Mouse (Mus musculus): Measurements from ENCODE around the gene Dok4. TPM values are rescaled to one million over a fixed set of nuclear protein-coding genes. Genes with fewer than 3 reads are reported as not detected.

Gene Dok4
- polyA plus RNA-seq, 1 experiment = 4.4 TPM

GRCm38 (mm10) chr8:94869146-94869545 is 7.0 kb downstream of the Dok4 start:
- Histone ChIP-seq H3K36me3 (ENCODE audit: control insufficient read depth, insufficient read depth) (peaks cover under 1% of the 10 kb centered on the region), H3K4me2 (ENCODE audit: low read depth) (no peak overlapping the region), H3K4me3 (no peak overlapping the region), H3ac (ENCODE audit: control insufficient read depth, insufficient read length) (no peak overlapping the region), H3K27me3 (ENCODE audit: control insufficient read depth, insufficient read depth, insufficient read length) (no peaks in the 10 kb centered on the region), H3K79me2 (ENCODE audit: control insufficient read depth, insufficient read depth) (no peaks in the 10 kb centered on the region)
- TF ChIP-seq MYOD1 (IDR thresholded peaks at IDR 0.05; ENCODE audit: control insufficient read depth in 1 of 3, insufficient read length in 2 of 3, low read depth in 2 of 3) (no peak), POLR2A (IDR thresholded peaks at IDR 0.05; ENCODE audit: insufficient read length, low read depth) (no peak), USF1 (IDR thresholded peaks at IDR 0.05; ENCODE audit: low read depth) (no peak)

GRCm38 (mm10) chr8:94866921-94867320 is 9.2 kb downstream of the Dok4 start:
- Histone ChIP-seq H3ac (ENCODE audit: control insufficient read depth, insufficient read length) (no peak overlapping the region), H3K4me2 (ENCODE audit: low read depth) (no peak overlapping the region), H3K36me3 (ENCODE audit: control insufficient read depth, insufficient read depth) (peaks cover 13% of the 10 kb centered on the region), H3K79me2 (ENCODE audit: control insufficient read depth, insufficient read depth) (no peaks in the 10 kb centered on the region), H3K4me3 (no peak overlapping the region), H3K27me3 (ENCODE audit: control insufficient read depth, insufficient read depth, insufficient read length) (no peaks in the 10 kb centered on the region)
- TF ChIP-seq TCF12 (IDR thresholded peaks at IDR 0.05; ENCODE audit: insufficient read depth, poor library complexity, severe bottlenecking) (no peak), POLR2A (IDR thresholded peaks at IDR 0.05; ENCODE audit: insufficient read length, low read depth) (no peak), TCF3 (IDR thresholded peaks at IDR 0.05; ENCODE audit: insufficient read length, low read depth) (no peak)

DNA sequence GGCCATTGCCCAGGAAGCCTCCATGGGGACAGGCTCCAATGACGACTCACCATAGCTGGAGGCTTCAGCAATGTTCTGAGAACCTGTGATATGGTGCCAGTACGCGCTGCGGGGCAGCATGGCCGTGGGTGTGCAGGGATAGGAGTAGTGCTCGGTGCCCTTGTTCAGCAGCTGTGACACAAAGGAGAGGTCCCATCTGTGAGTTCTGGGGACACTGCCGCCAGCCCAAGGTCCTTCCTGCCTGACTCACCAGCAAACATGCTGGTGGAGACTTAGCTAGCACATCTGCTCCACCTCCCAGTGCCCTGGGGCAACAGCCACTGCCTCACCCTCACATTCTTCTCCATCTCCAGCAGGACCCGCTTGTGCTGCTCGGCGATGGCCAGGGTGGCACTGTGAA is 10.8 kb downstream of the Dok4 start:
- Histone ChIP-seq H3ac (ENCODE audit: control insufficient read depth, insufficient read length) (no peak overlapping the region), H3K4me2 (ENCODE audit: low read depth) (no peak overlapping the region), H3K4me3 (no peak overlapping the region), H3K36me3 (ENCODE audit: control insufficient read depth, insufficient read depth) (peaks cover 13% of the 10 kb centered on the region), H3K79me2 (ENCODE audit: control insufficient read depth, insufficient read depth) (no peaks in the 10 kb centered on the region), H3K27me3 (ENCODE audit: control insufficient read depth, insufficient read depth, insufficient read length) (no peaks in the 10 kb centered on the region)
- TF ChIP-seq POLR2AphosphoS2 (IDR thresholded peaks at IDR 0.05; ENCODE audit: insufficient read length, low read depth) (peak; percentile 72), CEBPB (IDR thresholded peaks at IDR 0.05; ENCODE audit: insufficient read depth, poor library complexity, severe bottlenecking) (no peak)

- H3K36me3 ChIP-seq (ENCODE audit: control insufficient read depth, insufficient read depth) = peaks cover 13% of the 10 kb centered on the region
- H3K4me2 ChIP-seq (ENCODE audit: low read depth) = no peak overlapping the region
- TF ChIP-seq MYOG (IDR thresholded peaks at IDR 0.05; ENCODE audit: control insufficient read depth in 1 of 3, insufficient read depth in 1 of 3, insufficient read length in 2 of 3, low read depth in 2 of 3) (no peak), TCF12 (IDR thresholded peaks at IDR 0.05; ENCODE audit: insufficient read depth, poor library complexity, severe bottlenecking) (no peak), REST (IDR thresholded peaks at IDR 0.05; ENCODE audit: insufficient read depth, insufficient read length) (no peak), MAX (IDR thresholded peaks at IDR 0.05; ENCODE audit: low read depth) (no peak), MYOD1 (IDR thresholded peaks at IDR 0.05; ENCODE audit: control insufficient read depth in 1 of 3, insufficient read length in 2 of 3, low read depth in 2 of 3) (no peak), POLR2AphosphoS2 (IDR thresholded peaks at IDR 0.05; ENCODE audit: insufficient read length, low read depth) (no peak), E2F4 (IDR thresholded peaks at IDR 0.05; ENCODE audit: insufficient read depth) (no peak), SRF (IDR thresholded peaks at IDR 0.05; ENCODE audit: control insufficient read depth, insufficient read length, low read depth) (no peak), CEBPB (IDR thresholded peaks at IDR 0.05; ENCODE audit: insufficient read depth, poor library complexity, severe bottlenecking) (no peak), POLR2A (IDR thresholded peaks at IDR 0.05; ENCODE audit: insufficient read length, low read depth) (no peak), TCF3 (IDR thresholded peaks at IDR 0.05; ENCODE audit: insufficient read length, low read depth) (no peak)
- H3ac ChIP-seq (ENCODE audit: control insufficient read depth, insufficient read length) = no peak overlapping the region
- H3K79me2 ChIP-seq (ENCODE audit: control insufficient read depth, insufficient read depth) = peaks cover 4% of the 10 kb centered on the region
- no peaks in the 10 kb centered on the region for H3K27me3 ChIP-seq (ENCODE audit: control insufficient read depth, insufficient read depth, insufficient read length)
- no peak overlapping the region for H3K4me3 ChIP-seq
These were observed 12.0 kb downstream of the Dok4 start for GRCm38 (mm10) chr8:94863897-94864673.

DNA sequence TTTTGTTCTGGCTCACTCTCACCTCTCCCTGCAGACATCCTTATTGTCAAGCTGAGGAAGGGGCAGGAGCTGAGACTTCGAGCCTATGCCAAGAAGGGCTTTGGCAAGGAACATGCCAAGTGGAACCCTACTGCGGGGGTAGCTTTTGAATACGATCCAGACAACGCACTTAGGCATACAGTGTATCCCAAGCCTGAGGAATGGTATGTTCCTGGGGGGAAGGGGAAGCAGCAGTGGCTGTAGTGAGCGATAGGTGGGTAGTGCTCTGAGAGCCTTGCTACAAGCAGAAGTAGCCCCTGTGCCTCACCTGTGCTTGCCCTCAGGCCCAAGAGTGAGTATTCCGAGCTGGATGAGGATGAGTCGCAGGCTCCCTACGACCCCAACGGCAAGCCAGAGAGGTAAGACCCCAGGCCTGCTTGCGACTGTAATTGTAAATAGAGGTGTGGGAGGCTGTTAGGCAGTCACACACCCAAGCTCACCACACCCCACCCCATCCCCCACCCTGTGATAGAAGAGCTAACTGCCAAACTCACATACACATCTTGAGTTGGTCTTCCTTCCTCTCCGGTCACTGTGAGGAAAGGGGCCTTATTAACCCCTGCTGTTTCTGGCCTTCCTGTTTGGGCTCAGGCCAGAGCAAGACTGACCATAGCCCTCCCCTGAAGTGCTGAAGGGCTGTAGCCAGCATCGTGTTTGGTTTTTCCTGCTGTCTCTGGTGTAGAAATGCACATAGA is 13.5 kb downstream of the Dok4 start:
- TF ChIP-seq SRF (IDR thresholded peaks at IDR 0.05; ENCODE audit: control insufficient read depth, insufficient read length, low read depth) (no peak), TCF12 (IDR thresholded peaks at IDR 0.05; ENCODE audit: insufficient read depth, poor library complexity, severe bottlenecking) (no peak), E2F4 (IDR thresholded peaks at IDR 0.05; ENCODE audit: insufficient read depth) (no peak), MYOG (IDR thresholded peaks at IDR 0.05; ENCODE audit: control insufficient read depth in 1 of 3, insufficient read depth in 1 of 3, insufficient read length in 2 of 3, low read depth in 2 of 3) (no peak), TCF3 (IDR thresholded peaks at IDR 0.05; ENCODE audit: insufficient read length, low read depth) (no peak), POLR2AphosphoS2 (IDR thresholded peaks at IDR 0.05; ENCODE audit: insufficient read length, low read depth) (no peak), USF1 (IDR thresholded peaks at IDR 0.05; ENCODE audit: low read depth) (no peak), POLR2A (IDR thresholded peaks at IDR 0.05; ENCODE audit: insufficient read length, low read depth) (no peak), CEBPB (IDR thresholded peaks at IDR 0.05; ENCODE audit: insufficient read depth, poor library complexity, severe bottlenecking) (no peak)
- Histone ChIP-seq H3ac (ENCODE audit: control insufficient read depth, insufficient read length) (no peak overlapping the region), H3K36me3 (ENCODE audit: control insufficient read depth, insufficient read depth) (peaks cover 13% of the 10 kb centered on the region), H3K79me2 (ENCODE audit: control insufficient read depth, insufficient read depth) (peaks cover 18% of the 10 kb centered on the region), H3K4me3 (no peak overlapping the region), H3K4me2 (ENCODE audit: low read depth) (no peak overlapping the region), H3K27me3 (ENCODE audit: control insufficient read depth, insufficient read depth, insufficient read length) (no peaks in the 10 kb centered on the region)
